Mouse (Mus musculus): ENCODE results near the gene Grik5.

The Grik5 gene

DNA sequence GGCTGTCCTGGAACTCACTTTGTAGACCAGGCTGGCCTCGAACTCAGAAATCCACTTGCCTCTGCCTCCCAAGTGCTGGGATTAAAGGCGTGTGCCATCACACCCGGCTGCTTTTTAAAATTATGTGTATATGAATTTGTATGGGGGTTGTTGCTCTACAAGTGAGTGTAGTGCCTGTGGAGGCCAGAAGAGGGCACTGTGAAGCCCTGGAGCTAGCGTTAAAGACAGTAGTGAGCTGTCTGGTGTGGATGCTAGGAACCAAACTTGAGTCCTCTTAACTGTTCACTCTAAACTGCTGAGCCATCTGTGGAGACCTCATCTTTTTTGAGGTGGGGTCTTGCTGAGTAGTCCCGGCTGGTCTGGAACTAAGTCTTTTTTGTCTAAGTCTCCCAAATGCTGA lies 86.3 kb downstream of the Grik5 start:
- peak; percentile 46 for DNase-seq (ENCODE audit: low read depth, low spot score)

DNA sequence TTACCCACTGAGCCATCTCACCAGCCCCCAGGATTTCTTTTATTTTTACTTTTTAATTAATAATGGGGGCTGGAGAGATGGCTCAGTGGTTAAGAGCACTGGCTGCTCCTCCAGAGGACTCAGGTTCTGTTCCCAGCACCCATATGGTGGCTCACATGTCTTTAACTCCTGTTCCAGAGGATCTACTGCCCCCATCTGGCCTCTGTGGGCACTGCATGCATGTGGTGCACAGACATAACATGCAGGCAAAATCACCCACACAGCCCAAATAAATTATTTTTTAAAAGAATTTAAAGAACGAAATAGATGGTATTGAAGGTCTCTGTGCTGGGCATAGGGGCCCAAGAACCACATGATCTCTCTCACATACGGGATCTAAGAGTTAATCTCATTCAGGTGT lies 87.8 kb downstream of the Grik5 start:
- no peak for DNase-seq (ENCODE audit: low read depth, low spot score)

DNA sequence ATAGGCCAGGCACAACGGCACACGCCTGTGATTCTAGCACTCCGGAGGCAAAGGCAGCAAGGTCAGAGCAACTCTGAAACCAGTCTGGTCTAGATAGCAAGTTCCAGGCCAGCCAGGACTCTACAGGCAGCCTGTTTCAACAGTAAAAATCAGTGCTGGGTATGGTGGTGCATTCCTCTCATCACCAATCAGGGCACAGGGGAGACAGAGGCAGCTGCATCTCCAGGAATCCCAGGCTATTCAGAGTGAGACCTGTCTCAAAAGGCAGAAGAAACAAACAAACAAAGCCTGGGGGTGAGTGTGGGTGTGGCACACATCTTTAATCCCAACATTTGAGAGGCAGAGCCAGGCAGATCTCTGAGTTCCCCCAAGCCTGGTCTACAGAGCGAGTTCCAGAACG lies 88.8 kb downstream of the Grik5 start:
- DNase-seq (ENCODE audit: low read depth, low spot score): no peak

DNA sequence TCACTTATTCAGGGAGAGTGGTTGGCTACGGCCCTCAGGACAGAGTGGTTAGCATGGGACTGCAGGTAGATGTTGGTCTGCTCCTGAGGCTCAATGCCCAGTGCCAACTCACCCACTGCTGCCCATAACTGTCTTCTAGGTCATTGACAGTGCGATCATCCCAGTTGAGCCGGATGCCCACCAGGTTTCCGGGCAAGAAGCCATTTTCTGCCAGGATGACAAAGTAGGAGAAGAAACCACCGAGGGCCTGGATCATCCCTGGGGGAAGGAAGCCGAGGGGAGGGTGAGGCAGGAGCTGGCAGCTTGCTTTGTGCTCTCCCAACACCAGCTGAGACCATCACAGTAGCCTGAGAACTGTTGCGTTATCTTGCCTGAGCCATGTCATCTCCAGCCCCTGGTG lies 91.7 kb downstream of the Grik5 start:
- no peak for DNase-seq (ENCODE audit: low read depth, low spot score)

DNA sequence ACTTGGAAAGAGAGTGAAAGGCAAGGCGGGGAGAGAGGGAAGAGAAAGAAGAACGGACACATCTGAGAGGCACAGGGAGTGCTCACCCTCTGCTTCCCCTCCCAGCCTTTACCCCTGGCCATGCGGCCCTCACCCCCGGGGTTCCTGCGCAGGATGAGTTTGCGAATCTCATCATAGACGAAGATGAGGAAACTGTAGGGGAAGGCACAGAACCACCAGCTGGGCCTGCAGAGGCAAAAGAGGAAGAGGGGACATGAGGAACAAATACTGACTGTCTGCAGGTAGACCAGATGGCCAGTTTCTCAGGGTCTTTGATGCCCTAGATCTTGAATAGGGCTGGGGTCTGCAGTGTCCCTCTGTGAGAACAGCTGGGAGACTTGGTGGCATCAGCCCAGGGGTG lies 93.4 kb downstream of the Grik5 start:
- peak; percentile 68 for DNase-seq (ENCODE audit: low read depth, low spot score)

DNA sequence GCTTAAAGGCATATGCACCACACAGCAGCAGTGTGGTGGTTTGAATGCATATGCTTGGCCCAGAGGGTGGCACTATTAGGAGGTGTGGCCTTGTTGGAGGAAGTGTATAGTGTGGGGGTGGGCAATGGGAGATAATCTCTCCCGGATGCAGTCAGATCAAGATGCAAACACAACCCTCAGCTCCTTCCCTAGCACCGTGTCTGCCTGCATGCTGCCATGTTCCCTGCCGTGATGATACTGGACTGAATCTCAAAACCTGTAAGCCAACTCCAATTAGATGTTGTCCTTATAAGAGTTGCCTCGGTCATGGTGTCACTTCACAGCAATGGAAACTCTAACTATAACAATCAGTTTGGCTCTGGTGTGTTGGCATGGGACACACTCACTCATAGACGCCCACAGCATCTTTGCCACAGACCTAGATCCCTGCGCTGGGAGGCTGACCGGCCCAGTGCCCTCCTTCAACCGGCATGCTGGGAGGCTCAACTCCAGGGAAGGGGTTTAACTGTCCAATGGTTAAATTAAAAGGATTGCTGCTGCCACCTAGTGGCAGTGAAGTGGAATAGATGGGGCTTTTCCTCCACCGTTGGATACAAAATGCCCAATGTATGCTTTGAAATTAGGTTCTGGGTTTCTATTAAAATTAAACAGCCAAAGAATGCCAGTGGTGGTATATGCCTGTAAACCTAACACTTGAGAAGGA lies 97.1 kb downstream of the Grik5 start:
- DNase-seq (ENCODE audit: low read depth, low spot score): peak; percentile 72

DNA sequence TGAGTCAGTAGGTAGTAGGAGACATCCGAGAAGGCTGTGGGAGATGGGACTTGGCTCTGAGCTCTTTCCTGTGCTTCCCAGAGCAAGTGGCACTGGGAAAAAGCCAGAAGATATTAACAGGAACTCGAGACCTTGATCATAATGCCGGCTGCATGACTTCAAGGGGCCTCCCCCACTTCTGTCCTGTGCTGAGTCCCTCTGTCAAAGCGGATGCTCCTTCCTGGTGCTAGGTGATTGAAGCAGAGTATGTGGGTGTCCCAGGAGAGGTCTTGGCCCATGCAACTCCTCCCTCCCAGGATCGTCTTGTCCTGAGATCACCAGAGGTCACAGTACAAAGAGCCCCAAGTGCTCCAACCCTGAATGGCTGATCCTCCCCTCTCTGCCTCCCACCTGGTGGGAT lies 98.2 kb downstream of the Grik5 start:
- DNase-seq (ENCODE audit: low read depth, low spot score): no peak

DNA sequence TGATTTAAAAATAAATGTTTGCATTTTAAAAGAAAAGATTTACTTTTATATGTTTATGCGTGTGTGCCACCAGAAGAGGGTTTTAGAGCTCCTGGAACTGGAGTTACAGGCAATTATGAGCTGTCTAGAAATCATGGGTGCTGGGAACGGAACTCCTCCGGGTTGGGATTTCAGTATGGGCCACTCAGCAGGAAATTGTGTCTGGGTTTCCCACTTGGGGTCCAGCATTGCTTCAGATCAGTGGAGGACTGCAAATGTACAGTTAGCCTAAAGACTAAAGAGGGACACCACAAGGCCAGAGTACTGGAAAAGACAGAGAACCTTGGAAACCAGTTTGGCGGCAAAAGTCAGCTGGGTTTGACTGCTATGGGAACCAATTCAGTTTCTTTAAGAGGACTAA lies 98.9 kb downstream of the Grik5 start:
- DNase-seq (ENCODE audit: low read depth, low spot score): no peak

DNA sequence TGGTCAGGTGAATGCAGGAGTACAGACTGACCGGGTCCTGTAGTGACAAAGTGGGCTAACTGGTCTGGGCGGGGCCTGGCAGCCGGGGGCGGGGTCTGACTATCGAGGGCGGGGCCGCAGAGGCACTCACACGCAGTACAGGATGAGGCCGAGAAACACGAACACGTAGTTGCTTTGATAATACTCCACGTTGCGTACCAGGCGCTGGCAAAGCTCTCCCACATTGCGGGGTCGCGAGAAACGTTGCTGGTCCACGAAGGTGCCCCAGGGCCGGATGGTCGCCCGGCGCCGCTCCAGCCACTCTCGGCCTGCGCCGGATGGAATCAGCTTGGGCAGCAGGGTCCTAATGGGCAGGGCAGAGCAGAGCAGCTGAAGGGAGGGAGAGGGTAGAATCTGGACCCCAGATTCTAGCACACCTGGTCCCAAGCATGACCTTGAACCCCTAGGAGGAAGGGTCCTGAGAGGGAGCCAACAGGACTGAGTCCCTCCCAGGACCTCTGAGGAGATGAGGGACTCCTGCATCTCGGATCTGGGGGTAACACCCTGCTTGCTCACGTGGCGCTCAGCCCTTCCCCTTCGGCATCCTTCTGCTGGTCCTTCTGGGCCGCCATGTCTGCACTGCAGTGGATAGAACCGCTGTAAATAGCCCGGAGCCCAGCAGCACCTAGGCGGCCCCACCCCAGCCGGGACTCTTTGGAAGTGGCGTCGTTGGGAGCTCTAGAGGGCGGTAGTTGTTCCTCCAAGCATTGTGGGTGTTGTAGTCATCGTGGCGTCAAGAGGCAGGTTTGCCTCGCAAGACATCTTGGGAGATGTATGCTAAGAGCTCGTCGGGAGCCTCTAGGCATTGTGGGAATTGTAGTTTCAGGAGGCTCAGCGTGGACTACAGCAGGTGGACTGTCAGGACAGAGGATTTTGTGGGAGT lies 99.9 kb downstream of the Grik5 start, which contains the start of gene Rabac1:
TSS of gene Rabac1 (minus strand) at position 783 of the 922 bp plus-strand sequence.
- DNase-seq (ENCODE audit: low read depth, low spot score): peak; percentile 94

DNA sequence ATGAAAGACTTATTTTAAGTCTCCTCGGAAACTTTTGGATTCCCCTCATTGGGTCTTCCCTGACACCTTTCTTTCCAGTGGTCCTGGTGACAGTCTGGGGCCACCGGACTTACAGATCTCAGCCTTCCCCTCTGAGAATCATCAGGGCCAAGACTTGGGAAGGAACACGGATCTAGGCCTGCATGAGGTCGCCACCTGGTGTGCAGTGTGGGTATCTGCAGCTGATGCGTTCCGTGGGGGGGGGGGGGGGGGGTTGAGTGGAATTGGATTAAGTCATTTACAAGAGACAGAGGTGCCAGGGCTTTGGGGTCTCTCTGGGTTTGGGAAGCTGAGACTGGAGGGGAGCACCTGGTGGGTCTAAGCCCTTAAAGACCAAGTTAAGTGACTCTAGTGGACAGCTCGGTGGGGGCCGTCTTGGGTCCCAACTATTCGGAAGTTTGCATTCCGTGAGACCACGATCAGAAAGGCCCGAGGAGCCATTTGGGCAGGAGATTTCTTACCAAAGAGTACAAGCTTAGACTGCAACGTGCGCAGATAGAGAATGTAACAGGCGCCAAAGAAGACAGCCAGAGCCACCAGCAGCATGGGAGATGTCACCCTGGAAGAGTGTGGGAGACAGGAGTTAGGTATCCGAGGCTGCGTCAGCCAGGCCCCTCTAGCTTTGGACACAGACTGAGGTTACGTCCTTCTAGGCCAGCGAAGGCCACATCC lies 100.7 kb downstream of the Grik5 start:
- peak; percentile 76 for DNase-seq (ENCODE audit: low read depth, low spot score)

DNA sequence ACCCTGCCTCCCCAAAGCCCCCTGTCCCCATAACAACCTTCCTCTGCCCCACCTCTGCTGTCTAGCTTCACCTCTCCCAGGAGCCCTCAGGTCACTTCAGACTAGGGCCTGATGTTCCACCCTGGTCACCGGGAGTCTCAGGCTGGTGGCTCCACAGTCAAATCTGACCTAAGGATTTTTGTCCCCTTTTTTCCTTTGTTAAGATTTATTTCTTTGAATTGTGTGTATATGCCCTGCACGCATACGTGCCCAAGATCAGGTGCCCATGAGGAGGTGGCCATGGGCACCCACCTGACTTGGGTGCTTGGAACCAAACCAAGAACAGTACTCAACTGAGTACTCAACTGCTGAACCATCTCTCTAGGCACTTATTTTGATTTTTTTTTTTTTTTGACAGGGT lies 101.8 kb downstream of the Grik5 start:
- no peak for DNase-seq (ENCODE audit: low read depth, low spot score)

DNA sequence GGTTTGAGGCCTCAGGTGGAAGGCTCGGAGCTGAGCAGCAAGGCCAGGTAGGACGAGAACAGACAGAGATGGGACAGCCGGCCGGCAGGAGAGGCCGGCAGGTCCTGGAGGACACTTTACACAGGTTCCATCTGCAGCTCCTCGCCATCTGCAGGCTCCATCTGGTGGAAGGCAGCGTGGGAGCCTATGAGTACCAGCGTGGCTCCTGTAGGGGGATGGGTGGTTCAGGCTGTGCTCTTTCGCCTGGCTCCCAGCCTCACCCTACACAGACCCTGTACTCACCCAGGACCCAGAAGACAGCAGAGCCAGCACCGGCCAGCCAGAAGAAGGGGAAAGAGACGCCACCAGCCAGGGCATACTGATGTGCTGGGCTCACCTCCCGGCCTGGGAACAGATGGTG lies 102.3 kb downstream of the Grik5 start:
- DNase-seq (ENCODE audit: low read depth, low spot score): no peak

DNA sequence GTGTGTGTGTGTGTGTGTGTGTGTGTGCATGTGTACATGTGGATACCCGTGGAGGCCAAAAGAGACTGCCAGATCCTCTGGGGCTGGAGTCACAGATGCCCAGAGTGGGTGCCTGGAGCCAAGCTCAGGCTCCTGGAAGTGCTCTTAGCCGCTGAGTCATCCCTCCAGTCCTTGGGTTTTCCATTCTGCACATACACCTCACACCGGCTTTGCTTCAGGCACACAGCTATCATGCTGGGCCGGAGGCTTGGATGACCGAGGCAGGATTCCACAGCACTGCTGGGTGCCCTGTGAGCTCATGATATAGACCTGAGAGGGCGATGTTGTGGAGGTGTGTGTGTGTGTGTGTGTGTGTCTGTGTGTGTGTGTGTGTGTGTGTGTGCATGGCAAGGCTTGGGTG lies 103.7 kb downstream of the Grik5 start:
- DNase-seq (ENCODE audit: low read depth, low spot score): no peak

DNA sequence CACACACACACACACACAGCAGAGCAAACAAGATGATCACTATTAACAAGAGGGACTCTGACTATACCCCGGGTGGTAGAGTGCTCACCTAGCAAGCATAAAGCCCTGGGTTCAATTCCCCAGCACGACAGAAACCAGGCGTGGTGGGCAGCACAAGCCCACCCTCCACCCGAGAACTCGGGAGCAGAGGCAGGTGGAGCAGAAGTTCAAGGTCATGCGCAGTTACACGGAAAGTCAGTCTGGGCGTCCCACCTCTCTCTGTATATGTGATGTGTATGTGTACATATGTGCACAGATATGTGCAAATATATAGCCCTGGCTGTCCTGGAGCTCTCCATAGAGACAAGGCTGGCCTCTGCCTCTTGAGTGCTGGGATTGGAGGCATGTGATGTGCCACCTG lies 104.2 kb downstream of the Grik5 start:
- no peak for DNase-seq (ENCODE audit: low read depth, low spot score)

DNA sequence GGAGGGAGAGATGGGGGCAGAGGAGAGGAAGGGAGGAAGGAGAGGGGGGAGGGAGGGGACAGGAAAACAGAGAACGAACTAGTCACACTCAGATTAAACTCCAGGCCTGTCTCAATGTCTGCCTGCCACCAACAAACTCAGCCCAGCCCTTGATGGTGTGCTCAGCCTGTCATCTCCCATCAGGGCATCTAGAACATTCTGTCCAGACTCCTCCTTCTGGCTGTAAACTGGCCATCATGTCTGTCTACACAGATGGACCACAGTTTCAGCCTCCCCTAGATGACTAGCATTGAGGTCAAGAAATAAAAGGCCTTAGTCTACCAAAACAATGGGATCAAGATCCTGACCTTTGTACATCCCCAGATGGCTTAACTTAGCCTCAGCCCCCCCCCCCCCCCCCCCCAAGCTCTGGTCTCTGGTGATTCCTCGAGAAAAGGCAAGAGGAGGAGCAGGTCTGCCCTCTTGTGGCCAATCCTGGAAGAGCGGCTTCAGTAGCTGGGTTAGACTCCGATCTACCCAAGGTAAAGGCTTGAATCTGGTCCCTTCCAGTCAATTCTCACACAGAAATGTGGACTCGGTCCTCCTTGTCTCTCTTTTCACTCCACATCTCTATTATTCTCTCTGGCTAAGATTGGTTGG lies 107.1 kb downstream of the Grik5 start:
- DNase-seq (ENCODE audit: low read depth, low spot score): peak; percentile 77

DNA sequence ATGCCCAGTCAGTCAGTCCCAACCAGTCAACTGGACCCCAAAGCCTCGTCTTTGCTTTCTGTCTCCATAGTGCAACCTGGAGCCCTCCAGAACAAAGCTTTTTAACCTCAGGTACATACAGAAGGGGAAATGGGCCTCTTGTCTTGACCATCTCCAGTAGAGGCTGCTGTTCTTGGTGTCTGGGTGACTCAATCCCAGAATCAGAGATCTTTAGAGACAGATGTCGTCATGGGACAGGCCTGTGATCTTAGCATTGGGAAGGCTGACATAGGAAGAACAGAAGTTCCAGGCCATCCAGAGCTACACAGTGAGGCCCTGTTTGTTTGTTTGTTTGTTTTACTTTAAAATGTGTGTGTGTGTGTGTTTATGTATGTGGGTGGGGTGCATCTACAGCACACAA lies 107.9 kb downstream of the Grik5 start:
- no peak for DNase-seq (ENCODE audit: low read depth, low spot score)
